Mouse (Mus musculus): ENCODE data around the gene C1qtnf5.
A peak's percentile ranks its signal among the peaks of the same experiment; 100 is the strongest.

C1qtnf5 gene

GRCm38 (mm10) chr9:44107110-44107509 is at the start of gene C1qtnf5:
Gene C1qtnf5, plus strand, starts transcription at chr9:44107245.
- peak; percentile 89 to 94 for DNase-seq

GRCm38 (mm10) chr9:44058606-44059005 is 48.4 kb upstream of the C1qtnf5 start:
- DNase-seq = no peak

GRCm38 (mm10) chr9:44065177-44065576 is 41.9 kb upstream of the C1qtnf5 start:
- DNase-seq = no peak

- DNase-seq = peak; percentile 98 to 100
These were observed 40.2 kb upstream of the C1qtnf5 start, which contains the start of gene Usp2 for GRCm38 (mm10) chr9:44066785-44067225. Gene Usp2, plus strand, starts transcription at chr9:44067021.

- DNase-seq = no peak
These were observed 39.6 kb upstream of the C1qtnf5 start for GRCm38 (mm10) chr9:44067241-44067959.

- DNase-seq = no peak
These were observed 39.1 kb upstream of the C1qtnf5 start for GRCm38 (mm10) chr9:44067960-44068330.

GRCm38 (mm10) chr9:44069252-44069651 is 37.8 kb upstream of the C1qtnf5 start:
- DNase-seq = no peak

GRCm38 (mm10) chr9:44070113-44070843 is 36.8 kb upstream of the C1qtnf5 start:
- DNase-seq = no peak

- no peak for DNase-seq
These were observed 36.2 kb upstream of the C1qtnf5 start for GRCm38 (mm10) chr9:44070844-44071231.

- DNase-seq = no peak
These were observed 35.0 kb upstream of the C1qtnf5 start for GRCm38 (mm10) chr9:44071914-44072598.

- no peak for DNase-seq
These were observed 34.5 kb upstream of the C1qtnf5 start for GRCm38 (mm10) chr9:44072599-44072915.

- no peak for DNase-seq
These were observed 33.9 kb upstream of the C1qtnf5 start for GRCm38 (mm10) chr9:44073115-44073514.

GRCm38 (mm10) chr9:44074395-44075275 is 32.4 kb upstream of the C1qtnf5 start:
- DNase-seq = no peak

- DNase-seq = no peak
These were observed 31.6 kb upstream of the C1qtnf5 start for GRCm38 (mm10) chr9:44075276-44075995.

GRCm38 (mm10) chr9:44075996-44076763 is 30.9 kb upstream of the C1qtnf5 start:
- DNase-seq = no peak

GRCm38 (mm10) chr9:44076764-44077120 is 30.3 kb upstream of the C1qtnf5 start:
- DNase-seq = peak in 1 of 2 experiments; percentile 65

GRCm38 (mm10) chr9:44077266-44077910 is 29.7 kb upstream of the C1qtnf5 start:
- DNase-seq = no peak

GRCm38 (mm10) chr9:44078136-44078797 is 28.8 kb upstream of the C1qtnf5 start:
- no peak for DNase-seq

- peak; percentile 78 to 91 for DNase-seq
These were observed 27.9 kb upstream of the C1qtnf5 start for GRCm38 (mm10) chr9:44078955-44079756.

Measured in lung, postnatal 4 days (tissue).